Mouse (Mus musculus) neural tube, embryonic 13.5 days (tissue): ENCODE measurements around the gene Lama5. TPM values are rescaled to one million over a fixed set of nuclear protein-coding genes. Genes with fewer than 3 reads are reported as not detected.

Experiments
- ATAC-seq: fragments of 200-750 bp; cut with Nextera tagmentation; 2 replicates; pipeline ENCODE4 v1.8.0; 2017; ENCODE audit warnings: low read depth, mild to moderate bottlenecking, moderate TSS enrichment, moderate library complexity
- H3K27ac ChIP-seq: fragments of 300-500 bp; sonication (generic); replicated peaks from 2 replicates; pipeline ENCODE4 v1.5.1; 2015; ENCODE audit warnings: moderate library complexity, mild to moderate bottlenecking, inconsistent platforms
- H3K27me3 ChIP-seq: fragments of 300-500 bp; sonication (generic); 2 replicates; pipeline ENCODE4 v1.6.1; 2015; ENCODE audit warnings: mild to moderate bottlenecking, inconsistent platforms
- H3K36me3 ChIP-seq: fragments of 300-500 bp; sonication (generic); 2 replicates; pipeline ENCODE4 v1.6.1; 2015; ENCODE audit warnings: mild to moderate bottlenecking, inconsistent platforms
- H3K4me1 ChIP-seq: fragments of 300-500 bp; sonication (generic); replicated peaks from 2 replicates; pipeline ENCODE4 v1.6.1; 2015; ENCODE audit warnings: inconsistent platforms
- H3K4me2 ChIP-seq: fragments of 300-500 bp; sonication (generic); 2 replicates; pipeline ENCODE4 v1.6.1; 2015; ENCODE audit warnings: inconsistent platforms, mild to moderate bottlenecking, moderate library complexity
- H3K4me3 ChIP-seq: fragments of 300-500 bp; sonication (generic); 2 replicates; pipeline ENCODE4 v1.5.1; 2015; ENCODE audit warnings: mild to moderate bottlenecking, inconsistent platforms
- H3K9ac ChIP-seq: fragments of 300-500 bp; sonication (generic); 2 replicates; pipeline ENCODE4 v1.6.1; 2015; ENCODE audit warnings: moderate library complexity, mild to moderate bottlenecking, inconsistent platforms
- H3K9me3 ChIP-seq: fragments of 300-500 bp; sonication (generic); 2 replicates; pipeline ENCODE4 v1.6.1; 2016; ENCODE audit warnings: inconsistent platforms
- WGBS: fragments of 180-500 bp; shearing (Covaris S2); methylation state at CpG from one replicate; pipeline ENCODE4 v1.1.7; 2015; 5-methylcytosine and 5-hydroxymethylcytosine counted together
- polyA plus RNA-seq: library from polyadenylated mRNA; unstranded; fragments of >200 nt; fragmentation: Nextera tagmentation; extraction: Ambion mirVana; gene quantifications from 2 replicates; pipeline ENCODE4 v1.2.1, GENCODE M21; 2015

Gene Lama5
- polyA plus RNA-seq, 1 experiment from 2014 or later = 2.4 TPM

GRCm38 (mm10) chr2:180229129-180229528 lies 3.5 kb upstream of the Lama5 start:
- Histone ChIP-seq H3K27me3 (peaks cover 34% of the 10 kb centered on the region), H3K36me3 (no peaks in the 10 kb centered on the region), H3K4me2 (no peak overlapping the region), H3K9ac (no peak overlapping the region), H3K4me3 (no peak overlapping the region), H3K27ac (no peak overlapping the region), H3K9me3 (no peaks in the 10 kb centered on the region), H3K4me1 (peaks cover 39% of the 10 kb centered on the region)
- no peak for ATAC-seq
- WGBS = 62% methylated on average over 3 of the region's 3 CpGs

GRCm38 (mm10) chr2:180228592-180228991 lies 2.9 kb upstream of the Lama5 start:
- H3K36me3 ChIP-seq = no peaks in the 10 kb centered on the region
- WGBS = 55% methylated on average over 7 of the region's 7 CpGs
- ATAC-seq = no peak
- no peak overlapping the region for H3K27ac ChIP-seq
- H3K4me3 ChIP-seq = no peak overlapping the region
- H3K4me1 ChIP-seq = peaks cover 39% of the 10 kb centered on the region
- peaks cover 40% of the 10 kb centered on the region for H3K27me3 ChIP-seq
- no peak overlapping the region for H3K4me2 ChIP-seq
- no peak overlapping the region for H3K9ac ChIP-seq
- no peaks in the 10 kb centered on the region for H3K9me3 ChIP-seq

- Histone ChIP-seq H3K4me3 (no peak overlapping the region), H3K4me1 (peaks cover 39% of the 10 kb centered on the region), H3K27me3 (peaks cover 45% of the 10 kb centered on the region), H3K9me3 (no peaks in the 10 kb centered on the region), H3K27ac (no peak overlapping the region), H3K4me2 (peak overlapping the region; percentile 38; the same call in 1 of the 2 replicates), H3K36me3 (no peaks in the 10 kb centered on the region), H3K9ac (no peak overlapping the region)
- ATAC-seq = no peak
- 46% methylated on average over 6 of the region's 6 CpGs for WGBS
These were observed 2.4 kb upstream of the Lama5 start for GRCm38 (mm10) chr2:180228060-180228458.

- H3K9ac ChIP-seq = no peak overlapping the region
- H3K27ac ChIP-seq = no peak overlapping the region
- peak; percentile 57 for ATAC-seq
- WGBS = 1% methylated on average over 21 of the region's 21 CpGs
- H3K36me3 ChIP-seq = no peaks in the 10 kb centered on the region
- peaks cover 44% of the 10 kb centered on the region for H3K4me1 ChIP-seq
- peak overlapping the region; percentile 38 for H3K4me2 ChIP-seq
- H3K4me3 ChIP-seq = 0 out of 2 replicates have a peak overlapping the region, but pooled peaks have one; percentile 4
- H3K27me3 ChIP-seq = peaks cover 50% of the 10 kb centered on the region
- H3K9me3 ChIP-seq = no peaks in the 10 kb centered on the region
These were observed 1.8 kb upstream of the Lama5 start for GRCm38 (mm10) chr2:180227262-180228059.

- peak overlapping the region; percentile 53 for H3K4me3 ChIP-seq
- peak; percentile 13 for ATAC-seq
- H3K36me3 ChIP-seq = no peaks in the 10 kb centered on the region
- no peak overlapping the region for H3K27ac ChIP-seq
- peaks cover 50% of the 10 kb centered on the region for H3K27me3 ChIP-seq
- under 1% methylated on average over 52 of the region's 55 CpGs for WGBS
- no peaks in the 10 kb centered on the region for H3K9me3 ChIP-seq
- H3K4me2 ChIP-seq = peak overlapping the region; percentile 98
- peak overlapping the region; percentile 75 for H3K9ac ChIP-seq
- H3K4me1 ChIP-seq = peaks cover 50% of the 10 kb centered on the region
These were observed 456 bp downstream of the Lama5 start for GRCm38 (mm10) chr2:180225044-180225761.

DNA sequence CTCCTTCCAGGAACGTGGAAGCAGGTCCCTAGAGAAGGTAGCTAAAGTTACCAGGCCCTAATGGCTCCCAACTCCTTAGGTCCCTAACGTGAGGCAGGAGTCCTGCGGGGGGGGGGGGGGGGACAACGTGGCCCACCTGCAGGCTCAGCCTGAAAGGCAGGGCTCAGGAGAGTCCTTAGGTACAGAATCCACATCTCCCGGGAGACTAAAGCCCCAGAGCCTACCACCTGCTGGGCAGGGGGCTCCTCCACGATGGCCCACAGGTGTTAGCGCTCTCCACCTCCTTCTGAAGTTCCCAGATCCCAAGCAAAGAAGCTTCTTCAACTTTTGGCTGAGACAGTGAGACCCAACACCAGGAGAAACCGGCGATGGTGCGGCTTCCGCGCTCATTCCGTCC lies 1.0 kb downstream of the Lama5 start:
- H3K4me2 ChIP-seq = peak overlapping the region; percentile 98
- peak overlapping the region; percentile 53 for H3K4me3 ChIP-seq
- no peaks in the 10 kb centered on the region for H3K36me3 ChIP-seq
- H3K27me3 ChIP-seq = peaks cover 50% of the 10 kb centered on the region
- H3K4me1 ChIP-seq = peaks cover 50% of the 10 kb centered on the region
- 2% methylated on average over 12 of the region's 13 CpGs for WGBS
- H3K9ac ChIP-seq = peak overlapping the region; percentile 75; the same call in 1 of the 2 replicates
- no peak for ATAC-seq
- no peak overlapping the region for H3K27ac ChIP-seq
- H3K9me3 ChIP-seq = no peaks in the 10 kb centered on the region

GRCm38 (mm10) chr2:180222250-180222649 lies 3.4 kb downstream of the Lama5 start:
- Histone ChIP-seq H3K27me3 (peaks cover 47% of the 10 kb centered on the region), H3K9ac (no peak overlapping the region)

DNA sequence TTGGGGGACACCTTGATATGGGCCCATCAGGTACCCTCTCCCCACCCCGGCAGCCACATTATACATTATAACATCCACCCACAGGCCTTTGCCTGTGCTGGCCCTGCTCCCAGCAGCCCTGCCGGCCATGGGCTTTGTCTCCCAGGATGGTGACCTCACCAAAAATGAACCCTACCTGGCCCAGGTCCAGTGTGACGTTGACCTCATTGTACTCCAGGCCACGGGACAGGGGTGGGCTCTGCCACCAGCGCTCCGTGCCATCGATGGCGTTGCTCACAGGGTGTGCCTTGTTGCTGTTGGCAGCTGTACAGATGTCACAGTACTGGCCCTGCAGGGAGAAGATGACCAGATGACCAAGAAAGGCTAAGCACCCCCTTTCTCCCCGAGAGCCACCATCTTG lies 4.6 kb downstream of the Lama5 start:
- no peaks in the 10 kb centered on the region for H3K36me3 ChIP-seq
- H3K4me2 ChIP-seq = no peak overlapping the region
- H3K27me3 ChIP-seq = peaks cover 35% of the 10 kb centered on the region
- H3K4me3 ChIP-seq = no peak overlapping the region
- WGBS = 95% methylated on average over 9 of the region's 9 CpGs
- no peak for ATAC-seq
- H3K9me3 ChIP-seq = no peaks in the 10 kb centered on the region
- no peak overlapping the region for H3K27ac ChIP-seq
- no peak overlapping the region for H3K9ac ChIP-seq
- H3K4me1 ChIP-seq = peaks cover 42% of the 10 kb centered on the region

More at GRCm38 (mm10) chr2:180222250-180222649, 3.4 kb downstream of the Lama5 start:
- no peaks in the 10 kb centered on the region for H3K9me3 ChIP-seq
- ATAC-seq = peak; percentile 24; the same call in 1 of the 2 replicates
- H3K4me1 ChIP-seq = peaks cover 51% of the 10 kb centered on the region
- H3K4me3 ChIP-seq = no peak overlapping the region
- 13% methylated on average over 6 of the region's 6 CpGs for WGBS
- no peak overlapping the region for H3K27ac ChIP-seq
- no peak overlapping the region for H3K4me2 ChIP-seq
- H3K36me3 ChIP-seq = no peaks in the 10 kb centered on the region

DNA sequence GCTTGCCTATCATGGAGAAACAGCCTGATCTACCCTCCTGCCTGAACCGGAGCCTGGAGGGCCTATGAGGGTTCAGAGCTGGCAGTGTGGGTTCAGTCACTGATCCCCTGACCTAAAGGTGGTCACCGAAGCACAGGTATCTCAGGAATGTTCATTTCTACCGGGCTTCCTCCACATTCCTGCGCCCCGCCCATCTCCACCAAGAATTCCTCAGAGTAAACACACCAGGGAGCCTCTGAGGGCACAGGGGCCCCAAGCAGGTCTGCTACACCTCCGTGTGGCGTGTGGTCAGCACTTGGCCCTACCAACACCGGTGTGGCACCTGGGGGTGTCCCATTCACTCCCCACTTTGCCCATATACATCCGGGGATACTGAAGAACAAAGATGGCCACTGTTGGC lies 5.5 kb downstream of the Lama5 start:
- no peak overlapping the region for H3K27ac ChIP-seq
- H3K36me3 ChIP-seq = no peaks in the 10 kb centered on the region
- 81% methylated on average over 9 of the region's 9 CpGs for WGBS
- H3K9me3 ChIP-seq = no peaks in the 10 kb centered on the region
- no peak overlapping the region for H3K4me3 ChIP-seq
- H3K4me1 ChIP-seq = peaks cover 36% of the 10 kb centered on the region
- no peak overlapping the region for H3K9ac ChIP-seq
- peaks cover 26% of the 10 kb centered on the region for H3K27me3 ChIP-seq
- H3K4me2 ChIP-seq = no peak overlapping the region
- ATAC-seq = no peak

DNA sequence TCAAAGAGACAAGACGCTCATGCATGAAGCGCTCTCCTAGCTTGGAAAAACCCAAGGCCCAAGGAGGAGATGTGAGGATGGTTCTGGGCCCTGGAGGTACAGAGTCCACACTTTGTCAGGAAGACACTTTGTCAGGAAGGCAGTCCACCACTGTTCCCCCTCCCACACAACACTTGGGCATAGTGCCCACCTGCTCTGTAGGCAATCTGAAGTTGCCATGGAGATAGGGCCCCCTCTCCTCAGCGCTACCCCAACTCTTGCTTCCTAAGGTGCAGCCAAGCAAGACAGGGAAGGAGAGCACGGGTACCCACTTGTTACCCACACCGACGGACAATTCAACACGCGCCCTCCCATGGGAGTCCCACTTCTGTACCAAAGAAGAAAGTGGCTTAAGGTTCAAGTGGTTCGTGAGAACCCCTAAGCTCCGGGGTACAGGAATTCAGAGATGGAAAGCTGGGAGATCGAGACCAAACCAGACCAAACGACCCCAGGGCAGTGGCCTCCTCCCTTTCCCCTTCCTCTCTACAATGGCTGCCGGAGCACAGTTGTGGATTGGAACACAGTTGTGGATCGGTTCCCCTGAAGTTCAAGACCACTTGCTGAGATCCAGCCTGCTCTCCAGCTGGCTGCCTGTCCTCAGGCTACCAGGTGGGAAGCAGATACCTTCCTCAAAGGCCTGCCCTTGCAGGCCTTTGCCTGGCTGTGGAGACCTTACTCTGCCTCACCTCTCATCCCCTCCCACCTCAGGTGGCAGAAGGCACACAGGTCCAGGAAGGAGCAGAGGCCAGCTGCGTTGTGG lies 6.3 kb downstream of the Lama5 start:
- WGBS = 81% methylated on average over 15 of the region's 15 CpGs
- ATAC-seq = no peak

GRCm38 (mm10) chr2:180218677-180219076 lies 7.0 kb downstream of the Lama5 start:
- Histone ChIP-seq H3K9me3 (no peaks in the 10 kb centered on the region), H3K4me3 (no peak overlapping the region), H3K27ac (peak overlapping the region; percentile 23; the same call in 1 of the 2 replicates), H3K9ac (no peak overlapping the region), H3K4me2 (no peak overlapping the region), H3K27me3 (peaks cover 12% of the 10 kb centered on the region), H3K36me3 (no peaks in the 10 kb centered on the region), H3K4me1 (peaks cover 39% of the 10 kb centered on the region)
- WGBS = 40% methylated on average over 5 of the region's 5 CpGs
- ATAC-seq = no peak

More for the DNA sequence above, 6.3 kb downstream of the Lama5 start:
- Histone ChIP-seq H3K9ac (no peak overlapping the region), H3K27ac (0 out of 2 replicates have a peak overlapping the region, but pooled peaks have one; percentile 23), H3K4me3 (no peak overlapping the region), H3K9me3 (no peaks in the 10 kb centered on the region), H3K36me3 (no peaks in the 10 kb centered on the region), H3K27me3 (peaks cover 18% of the 10 kb centered on the region), H3K4me2 (no peak overlapping the region), H3K4me1 (peaks cover 38% of the 10 kb centered on the region)
